Mouse (Mus musculus) spleen, postnatal 4 days (tissue): ENCODE data around the gene Krtap19-4.

Experiments used
- DNase-seq, 2 experiments: peaks; one replicate each; pipeline ENCODE4 v3.0.0; 2022; ENCODE audit warnings: low spot score in 2 of 2

Gene Krtap19-4

DNA sequence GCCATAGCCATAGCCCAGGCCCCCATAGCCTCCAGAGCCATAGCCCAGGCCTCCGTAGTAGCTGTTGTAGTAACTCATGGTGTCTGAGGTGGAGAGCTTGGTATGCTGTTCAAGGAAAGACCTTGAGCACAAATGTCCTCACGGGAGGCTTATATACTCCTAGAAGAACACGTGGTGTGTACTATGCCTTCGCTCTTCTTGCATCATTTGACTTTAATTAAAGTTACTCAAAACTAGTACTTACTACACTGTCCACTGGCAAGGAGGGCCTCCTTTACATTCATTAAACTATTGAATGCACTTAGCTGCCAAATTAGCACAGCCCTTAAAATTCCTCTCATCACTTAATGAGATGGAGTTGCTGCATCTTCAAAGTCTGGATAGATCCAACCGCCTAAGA, at the start of gene Krtap19-4:
TSS of gene Krtap19-4 (minus strand) at position 101 of the 400 bp plus-strand sequence.
- DNase-seq, result no peak

DNA sequence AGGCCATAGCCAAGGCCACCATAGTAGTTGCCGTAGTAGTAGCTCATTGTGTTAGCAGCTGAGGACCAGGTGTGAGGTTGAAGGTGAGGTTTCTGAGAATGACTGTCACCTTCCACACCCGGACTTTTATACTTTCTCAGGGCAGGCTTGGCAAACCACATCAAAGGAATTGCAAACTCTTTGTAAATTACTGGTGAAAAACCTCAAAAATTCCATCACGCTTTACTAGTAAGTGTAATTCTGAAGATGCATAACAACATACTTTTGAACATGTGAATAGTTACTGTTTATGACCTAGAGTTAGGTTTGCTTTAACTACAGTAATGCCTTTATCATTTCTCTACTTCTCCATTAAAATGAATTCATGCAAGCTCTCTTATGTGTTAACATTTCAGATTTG, 47.3 kb upstream of the Krtap19-4 start, which contains the start of gene Krtap19-9b:
TSS of gene Krtap19-9b (minus strand) at position 101 of the 400 bp plus-strand sequence.
- no peak for DNase-seq

DNA sequence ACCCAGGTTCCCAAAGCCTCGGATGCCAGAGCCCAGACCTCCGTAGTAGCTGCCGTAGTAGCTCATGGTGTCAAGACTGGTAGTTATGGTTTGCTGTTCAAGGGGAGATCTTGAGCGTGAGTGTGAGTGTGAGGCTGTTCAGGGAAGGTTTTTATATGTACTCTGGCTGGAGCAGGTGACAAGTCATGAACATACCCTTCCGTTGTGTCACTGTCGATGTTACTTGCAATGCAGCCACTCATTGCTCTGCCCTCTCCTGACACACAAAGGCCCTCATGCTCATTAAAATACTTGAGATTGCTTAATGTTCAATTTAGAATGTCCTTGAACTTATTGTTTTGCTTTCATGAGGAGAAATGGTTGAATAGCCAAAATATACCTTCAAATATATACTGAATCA, 11.5 kb upstream of the Krtap19-4 start, which contains the start of gene Krtap19-5:
TSS of gene Krtap19-5 (minus strand) at position 101 of the 400 bp plus-strand sequence.
- no peak for DNase-seq

DNA sequence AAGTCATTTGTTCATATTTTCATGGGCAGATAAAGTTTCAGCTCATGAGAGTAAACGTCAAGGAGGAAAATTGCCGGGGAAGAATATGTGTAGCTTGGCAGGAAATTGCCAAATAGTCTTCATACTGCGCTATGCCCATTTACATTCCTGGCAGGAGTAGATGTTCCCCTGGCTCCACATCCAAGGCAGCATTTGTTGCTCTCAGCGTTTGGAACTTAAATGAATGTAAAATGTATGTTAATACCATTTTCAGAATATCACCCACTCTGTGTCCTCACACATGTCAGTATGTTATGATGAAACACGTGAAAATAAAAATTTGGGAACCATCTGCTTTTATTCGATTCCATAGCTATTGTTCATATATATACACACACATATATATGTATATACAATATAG, 2.0 kb upstream of the Krtap19-4 start:
- DNase-seq, result no peak

DNA sequence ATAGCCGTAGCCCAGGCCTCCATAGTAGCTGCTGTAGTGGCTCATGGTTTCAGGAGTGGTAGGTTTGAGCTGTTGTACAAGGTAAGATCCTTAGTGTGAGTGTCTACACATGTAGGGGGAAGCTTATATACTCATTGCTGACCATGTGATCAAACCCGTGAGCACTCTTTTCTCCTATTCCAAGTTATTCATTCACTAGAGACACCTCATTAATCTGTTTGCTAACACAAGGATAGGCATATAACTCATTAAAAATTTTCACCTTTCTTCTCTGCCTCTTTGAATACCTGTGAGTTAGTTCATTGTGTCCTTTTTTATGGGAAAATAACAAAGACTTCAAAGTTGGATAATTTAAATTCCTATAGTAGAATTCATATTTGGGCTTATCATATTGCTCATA, 7.0 kb downstream of the Krtap19-4 start, which contains the start of gene Krtap19-3:
TSS of gene Krtap19-3 (minus strand) at position 101 of the 400 bp plus-strand sequence.
- no peak for DNase-seq

DNA sequence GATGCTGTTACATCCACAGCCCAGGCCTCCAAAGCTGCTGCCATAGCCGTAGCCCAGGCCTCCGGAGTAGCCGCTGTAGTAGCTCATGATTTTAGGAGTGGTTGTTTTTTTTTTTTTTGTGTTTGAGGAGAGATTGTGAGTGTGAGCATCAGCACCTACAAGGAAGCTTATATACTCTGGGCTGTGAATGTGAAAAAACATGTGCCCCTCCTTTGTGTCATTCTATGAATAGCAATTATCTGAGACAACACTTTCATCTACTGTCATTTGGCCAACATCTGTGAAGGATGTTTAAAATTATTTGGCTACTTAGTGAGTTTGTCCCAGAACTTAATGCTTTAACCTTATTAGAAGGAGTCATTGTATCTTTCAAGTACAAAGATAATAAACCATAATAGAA, 10.7 kb downstream of the Krtap19-4 start, which contains the start of gene Krtap19-2:
TSS of gene Krtap19-2 (minus strand) at position 101 of the 400 bp plus-strand sequence.
- no peak for DNase-seq

DNA sequence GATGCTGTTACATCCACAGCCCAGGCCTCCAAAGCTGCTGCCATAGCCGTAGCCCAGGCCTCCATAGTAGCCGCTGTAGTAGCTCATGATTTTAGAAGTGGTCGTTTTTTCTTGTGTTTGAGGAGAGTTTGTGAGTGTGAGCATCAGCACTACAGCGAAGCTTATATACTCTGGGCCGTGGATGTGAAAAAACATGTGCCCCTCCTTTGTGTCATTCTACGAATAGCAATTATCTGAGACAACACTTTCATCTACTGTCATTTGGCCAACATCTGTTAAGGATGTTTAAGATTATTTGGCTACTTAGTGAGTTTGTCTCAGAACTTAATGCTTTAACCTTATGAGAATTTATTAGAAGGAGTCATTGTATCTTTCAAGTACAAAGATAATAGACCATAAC, 15.6 kb downstream of the Krtap19-4 start, which contains the start of gene Krtap19-1:
TSS of gene Krtap19-1 (minus strand) at position 101 of the 400 bp plus-strand sequence.
- DNase-seq, result no peak

DNA sequence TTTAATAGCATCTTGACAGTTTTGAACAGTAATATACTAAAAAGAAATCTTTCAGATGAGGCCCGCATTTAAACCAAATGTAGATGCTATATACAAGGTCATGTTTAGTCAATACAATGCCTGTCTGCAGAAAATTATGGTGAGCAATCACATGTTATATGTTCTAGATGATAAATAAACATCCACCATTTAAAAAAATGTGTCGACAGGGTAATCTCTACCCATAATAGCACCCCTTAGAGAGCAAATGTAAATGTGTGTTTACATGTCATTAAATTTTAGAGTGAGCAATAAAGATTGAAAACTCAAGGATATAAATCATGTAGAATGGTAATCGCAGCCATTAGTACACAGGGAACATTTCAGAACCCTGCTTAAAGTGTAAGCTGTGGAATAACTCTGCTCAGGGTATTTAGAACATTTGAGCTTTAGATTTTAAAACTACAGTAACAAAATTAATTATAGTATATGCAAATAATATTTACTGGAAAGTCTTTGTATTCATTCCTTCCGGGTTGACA, 19.9 kb downstream of the Krtap19-4 start:
- no peak for DNase-seq

DNA sequence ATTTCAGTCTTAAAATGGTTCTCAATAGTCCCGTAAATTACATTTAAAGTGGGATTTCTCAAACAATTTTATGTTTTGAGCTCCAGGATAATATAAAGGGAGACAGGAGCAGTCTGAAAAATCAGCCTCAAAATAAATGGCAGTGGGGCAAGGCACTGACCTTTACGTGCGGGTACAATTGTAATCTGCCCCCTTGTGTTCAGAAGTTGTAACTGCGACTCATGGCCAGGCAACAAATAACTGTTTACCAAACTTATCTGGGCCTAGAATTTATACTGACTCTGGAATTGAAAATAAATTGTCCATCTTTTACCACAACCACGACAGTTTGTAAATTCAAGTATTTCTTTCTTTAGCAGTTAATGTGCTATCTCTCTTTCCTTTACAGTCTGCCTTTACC, 33.4 kb downstream of the Krtap19-4 start:
- no peak for DNase-seq

DNA sequence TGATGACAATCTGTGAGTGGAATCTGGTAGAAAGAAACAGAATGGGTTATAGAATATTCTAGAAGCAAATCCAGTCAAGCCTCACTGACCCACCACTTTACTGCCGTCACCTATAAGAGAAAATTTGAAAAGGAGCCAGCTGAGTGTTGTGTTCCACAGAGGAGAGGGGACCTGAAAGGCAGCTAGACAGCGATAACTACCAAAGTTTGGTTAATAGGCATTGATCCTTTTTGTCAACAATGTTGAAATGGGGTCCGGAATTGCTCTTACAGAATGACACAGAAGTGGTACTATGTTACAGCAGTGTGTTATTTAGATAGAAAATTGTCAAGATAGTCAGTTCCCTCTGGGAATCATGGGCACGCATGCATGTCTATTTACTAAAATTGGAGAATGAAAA, 36.3 kb downstream of the Krtap19-4 start:
- DNase-seq, result no peak

DNA sequence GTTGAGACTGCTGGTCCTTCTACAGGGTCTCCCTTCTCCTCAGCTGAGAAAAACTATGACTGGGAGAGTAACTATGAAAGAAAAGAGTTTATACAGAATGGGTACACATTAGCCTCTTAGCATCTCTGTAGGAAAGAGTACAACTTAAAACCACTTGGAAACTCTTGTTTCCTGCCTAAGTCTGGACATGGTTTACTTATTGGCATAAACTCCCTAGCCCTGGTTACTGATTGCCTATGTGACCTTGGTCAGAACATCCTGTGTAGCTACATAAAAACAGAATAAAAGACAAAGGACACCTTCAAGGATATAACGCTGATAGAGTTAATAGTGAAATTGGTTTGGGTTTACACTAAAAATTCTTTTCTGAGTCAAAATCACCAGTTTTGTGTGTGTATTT, 37.5 kb downstream of the Krtap19-4 start:
- DNase-seq, result no peak
